Mouse (Mus musculus) midbrain, embryonic 13.5 days (tissue): ENCODE data around the gene Slc30a7. TPM values are rescaled to one million over a fixed set of nuclear protein-coding genes. Genes with fewer than 3 reads are reported as not detected.

Experiments used
- ATAC-seq: fragments of 200-750 bp; cut with Nextera tagmentation; 2 replicates; pipeline ENCODE4 v1.8.0; 2017; ENCODE audit warnings: mild to moderate bottlenecking, moderate TSS enrichment, moderate library complexity
- H3K27ac ChIP-seq: fragments of 300-500 bp; sonication (generic); 2 replicates; pipeline ENCODE4 v1.5.1; 2015; ENCODE audit warnings: inconsistent platforms, mild to moderate bottlenecking, moderate library complexity
- H3K27me3 ChIP-seq: fragments of 300-500 bp; sonication (generic); 2 replicates; pipeline ENCODE4 v1.6.1; 2015; ENCODE audit warnings: mild to moderate bottlenecking, inconsistent platforms
- H3K36me3 ChIP-seq: fragments of 300-500 bp; sonication (generic); 2 replicates; pipeline ENCODE4 v1.6.1; 2015; ENCODE audit warnings: mild to moderate bottlenecking, inconsistent platforms
- H3K4me1 ChIP-seq: fragments of 300-500 bp; sonication (generic); replicated peaks from 2 replicates; pipeline ENCODE4 v1.6.1; 2015; ENCODE audit warnings: inconsistent platforms
- H3K4me2 ChIP-seq: fragments of 300-500 bp; sonication (generic); replicated peaks from 2 replicates; pipeline ENCODE4 v1.6.1; 2015; ENCODE audit warnings: moderate library complexity, mild to moderate bottlenecking, inconsistent platforms
- H3K4me3 ChIP-seq: fragments of 300-500 bp; sonication (generic); replicated peaks from 2 replicates; pipeline ENCODE4 v1.5.1; 2015; ENCODE audit warnings: mild to moderate bottlenecking, inconsistent platforms
- H3K9ac ChIP-seq: fragments of 300-500 bp; sonication (generic); replicated peaks from 2 replicates; pipeline ENCODE4 v1.6.1; 2015; ENCODE audit warnings: mild to moderate bottlenecking, inconsistent platforms
- H3K9me3 ChIP-seq: fragments of 300-500 bp; sonication (generic); 2 replicates; pipeline ENCODE4 v1.6.1; 2016; ENCODE audit warnings: mild to moderate bottlenecking, inconsistent platforms
- WGBS: fragments of 180-500 bp; shearing (Covaris S2); methylation state at CpG from one replicate; pipeline ENCODE4 v1.1.7; 2015; 5-methylcytosine and 5-hydroxymethylcytosine counted together
- microRNA-seq: library from miRNA; unstranded; fragments of <30 nt; microRNA quantifications from one replicate; pipeline ENCODE4, GENCODE M21; 2016
- polyA plus RNA-seq: library from polyadenylated mRNA; unstranded; fragments of >200 nt; fragmentation: Nextera tagmentation; extraction: Ambion mirVana; gene quantifications from 2 replicates; pipeline ENCODE4 v1.2.1, GENCODE M21; 2015

The Slc30a7 gene
- polyA plus RNA-seq, 1 experiment from 2014 or later = 17.6 TPM

GRCm38 (mm10) chr3:115892341-115892740 is 114.9 kb downstream of the Slc30a7 start:
- Histone ChIP-seq H3K27ac (no peak overlapping the region), H3K27me3 (no peaks in the 10 kb centered on the region), H3K4me3 (no peak overlapping the region), H3K36me3 (peaks cover 6% of the 10 kb centered on the region; the same call in 1 of the 2 replicates), H3K9me3 (no peaks in the 10 kb centered on the region), H3K4me2 (no peak overlapping the region), H3K4me1 (peaks cover 7% of the 10 kb centered on the region), H3K9ac (no peak overlapping the region)
- ATAC-seq = no peak
- 79% methylated on average over 4 of the region's 4 CpGs for WGBS

Small RNA genes lying within 50 kb of the gene (microRNA-seq; reads per million reads assigned to microRNA genes)
- not detected for gene Mir669n

Other genes starting within 250 kb of the Slc30a7 start
- 26.2 and 28.5 TPM in 2 replicates for gene Dph5, start 119.6 kb downstream of the Slc30a7 start, polyA plus RNA-seq
- gene Extl2, start 56 bp upstream of the Slc30a7 start, polyA plus RNA-seq = 22.8 and 23.9 TPM in 2 replicates
- 38.5 and 44.4 TPM in 2 replicates for gene Vcam1, start 122.3 kb upstream of the Slc30a7 start, polyA plus RNA-seq
- 1.5 and 1.7 TPM in 2 replicates for gene Gpr88, start 246.1 kb upstream of the Slc30a7 start, polyA plus RNA-seq